Mouse (Mus musculus) stomach, embryonic 15.5 days (tissue): ENCODE data around the gene Fbn1. TPM values are rescaled to one million over a fixed set of nuclear protein-coding genes. Genes with fewer than 3 reads are reported as not detected.

ENCODE experiments used
- ATAC-seq: fragments of 200-750 bp; cut with Nextera tagmentation; 2 replicates; pipeline ENCODE4 v1.8.0; 2017; ENCODE audit warnings: low read depth, moderate number of reproducible peaks, moderate TSS enrichment; ENCODE audit not compliant: insufficient read depth, low FRiP score
- H3K27ac ChIP-seq: fragments of 300-500 bp; sonication (generic); 2 replicates; pipeline ENCODE4 v1.5.1; 2015; ENCODE audit warnings: mild to moderate bottlenecking, inconsistent platforms
- H3K27me3 ChIP-seq: fragments of 300-500 bp; sonication (generic); replicated peaks from 2 replicates; pipeline ENCODE4 v1.6.1; 2015; ENCODE audit warnings: inconsistent platforms
- H3K36me3 ChIP-seq: fragments of 300-500 bp; sonication (generic); 2 replicates; pipeline ENCODE4 v1.6.1; 2015; ENCODE audit warnings: inconsistent platforms
- H3K4me1 ChIP-seq: fragments of 300-500 bp; sonication (generic); 2 replicates; pipeline ENCODE4 v1.6.1; 2015; ENCODE audit warnings: inconsistent platforms
- H3K4me2 ChIP-seq: fragments of 300-500 bp; sonication (generic); 2 replicates; pipeline ENCODE4 v1.6.1; 2015; ENCODE audit warnings: mild to moderate bottlenecking, inconsistent platforms
- H3K4me3 ChIP-seq: fragments of 300-500 bp; sonication (generic); replicated peaks from 2 replicates; pipeline ENCODE4 v1.5.1; 2015; ENCODE audit warnings: inconsistent platforms
- H3K9ac ChIP-seq: fragments of 300-500 bp; sonication (generic); 2 replicates; pipeline ENCODE4 v1.6.1; 2015; ENCODE audit warnings: inconsistent platforms
- H3K9me3 ChIP-seq: fragments of 300-500 bp; sonication (generic); 2 replicates; pipeline ENCODE4 v1.6.1; 2016; ENCODE audit warnings: inconsistent platforms
- WGBS: fragments of 180-500 bp; shearing (Covaris S2); methylation state at CpG from one replicate; pipeline ENCODE4 v1.1.7; 2015; 5-methylcytosine and 5-hydroxymethylcytosine counted together
- polyA plus RNA-seq: library from polyadenylated mRNA; unstranded; fragments of >200 nt; fragmentation: Nextera tagmentation; extraction: Ambion mirVana; gene quantifications from 2 replicates; pipeline ENCODE4 v1.2.1, GENCODE M21; 2015

The Fbn1 gene
- polyA plus RNA-seq, 1 experiment from 2014 or later = 25.9 TPM

GRCm38 (mm10) chr2:125477367-125477766 lies 30.4 kb downstream of the Fbn1 start:
- no peaks in the 10 kb centered on the region for H3K9me3 ChIP-seq
- no peaks in the 10 kb centered on the region; the same call in 1 of the 2 replicates for H3K4me1 ChIP-seq
- no peak overlapping the region for H3K9ac ChIP-seq
- H3K4me2 ChIP-seq = no peak overlapping the region
- H3K27ac ChIP-seq = no peak overlapping the region
- ATAC-seq = no peak
- H3K36me3 ChIP-seq = no peaks in the 10 kb centered on the region
- WGBS = 70% methylated on average over 3 of the region's 3 CpGs
- H3K4me3 ChIP-seq = no peak overlapping the region
- no peaks in the 10 kb centered on the region for H3K27me3 ChIP-seq

- 68% methylated on average over 3 of the region's 3 CpGs for WGBS
- Histone ChIP-seq H3K4me1 (no peaks in the 10 kb centered on the region; the same call in 1 of the 2 replicates), H3K9me3 (no peaks in the 10 kb centered on the region), H3K9ac (no peak overlapping the region), H3K27ac (no peak overlapping the region), H3K4me3 (no peak overlapping the region), H3K27me3 (no peaks in the 10 kb centered on the region), H3K36me3 (no peaks in the 10 kb centered on the region), H3K4me2 (no peak overlapping the region)
- ATAC-seq = no peak
These were observed 31.6 kb downstream of the Fbn1 start for GRCm38 (mm10) chr2:125476231-125476630.

- H3K27ac ChIP-seq = no peak overlapping the region
- H3K36me3 ChIP-seq = no peaks in the 10 kb centered on the region
- H3K4me1 ChIP-seq = no peaks in the 10 kb centered on the region
- H3K4me3 ChIP-seq = no peak overlapping the region
- no peak for ATAC-seq
- H3K4me2 ChIP-seq = no peak overlapping the region
- no peaks in the 10 kb centered on the region for H3K27me3 ChIP-seq
- H3K9me3 ChIP-seq = no peaks in the 10 kb centered on the region
- 74% methylated on average over 5 of the region's 5 CpGs for WGBS
- H3K9ac ChIP-seq = no peak overlapping the region
These were observed 33.1 kb downstream of the Fbn1 start for GRCm38 (mm10) chr2:125474690-125475089.

- Histone ChIP-seq H3K27me3 (no peaks in the 10 kb centered on the region), H3K9ac (no peak overlapping the region), H3K4me2 (no peak overlapping the region), H3K4me3 (no peak overlapping the region), H3K27ac (no peak overlapping the region), H3K9me3 (no peaks in the 10 kb centered on the region), H3K4me1 (no peaks in the 10 kb centered on the region), H3K36me3 (peaks cover 3% of the 10 kb centered on the region; the same call in 1 of the 2 replicates)
- 42% methylated on average over 2 of the region's 2 CpGs for WGBS
- no peak for ATAC-seq
These were observed 34.6 kb downstream of the Fbn1 start for GRCm38 (mm10) chr2:125473228-125473627.

- peaks cover 4% of the 10 kb centered on the region; the same call in 1 of the 2 replicates for H3K36me3 ChIP-seq
- no peak for ATAC-seq
- H3K4me2 ChIP-seq = no peak overlapping the region
- H3K27ac ChIP-seq = no peak overlapping the region
- H3K27me3 ChIP-seq = no peaks in the 10 kb centered on the region
- no peak overlapping the region for H3K4me3 ChIP-seq
- H3K4me1 ChIP-seq = no peaks in the 10 kb centered on the region
- WGBS = 74% methylated on average over 4 of the region's 4 CpGs
- no peaks in the 10 kb centered on the region for H3K9me3 ChIP-seq
- no peak overlapping the region for H3K9ac ChIP-seq
These were observed 36.1 kb downstream of the Fbn1 start for GRCm38 (mm10) chr2:125471721-125472120.

- Histone ChIP-seq H3K9me3 (no peaks in the 10 kb centered on the region), H3K4me1 (no peaks in the 10 kb centered on the region), H3K27ac (0 out of 2 replicates have a peak overlapping the region, but pooled peaks have one; percentile 3), H3K9ac (no peak overlapping the region), H3K36me3 (peaks cover 4% of the 10 kb centered on the region), H3K4me3 (no peak overlapping the region), H3K27me3 (no peaks in the 10 kb centered on the region), H3K4me2 (no peak overlapping the region)
- WGBS = 44% methylated on average over 8 of the region's 8 CpGs
- no peak for ATAC-seq
These were observed 37.1 kb downstream of the Fbn1 start for GRCm38 (mm10) chr2:125470553-125471295.

- H3K4me2 ChIP-seq = no peak overlapping the region
- WGBS = 82% methylated on average over 6 of the region's 6 CpGs
These were observed 43.8 kb downstream of the Fbn1 start for GRCm38 (mm10) chr2:125464036-125464435.

GRCm38 (mm10) chr2:125459087-125459486 lies 48.7 kb downstream of the Fbn1 start:
- Histone ChIP-seq H3K4me2 (no peak overlapping the region), H3K27ac (peak overlapping the region; percentile 68; the same call in 1 of the 2 replicates), H3K9ac (no peak overlapping the region), H3K4me3 (no peak overlapping the region), H3K9me3 (no peaks in the 10 kb centered on the region), H3K36me3 (no peaks in the 10 kb centered on the region), H3K4me1 (no peaks in the 10 kb centered on the region), H3K27me3 (no peaks in the 10 kb centered on the region)
- whole genome bisulfite sequencing = 42% methylated on average over 3 of the region's 3 CpGs
- ATAC-seq = peak; percentile 47; the same call in 1 of the 2 replicates

More at GRCm38 (mm10) chr2:125464036-125464435, 43.8 kb downstream of the Fbn1 start:
- Histone ChIP-seq H3K4me3 (no peak overlapping the region), H3K27me3 (no peaks in the 10 kb centered on the region), H3K36me3 (peaks cover 7% of the 10 kb centered on the region), H3K4me1 (no peaks in the 10 kb centered on the region), H3K9ac (no peak overlapping the region), H3K27ac (no peak overlapping the region), H3K9me3 (no peaks in the 10 kb centered on the region)
- no peak for ATAC-seq

GRCm38 (mm10) chr2:125456059-125456789 lies 51.6 kb downstream of the Fbn1 start:
- H3K27me3 ChIP-seq = no peaks in the 10 kb centered on the region
- H3K9me3 ChIP-seq = no peaks in the 10 kb centered on the region
- no peak overlapping the region for H3K27ac ChIP-seq
- no peaks in the 10 kb centered on the region for H3K4me1 ChIP-seq
- 71% methylated on average over 15 of the region's 15 CpGs for WGBS
- no peak overlapping the region for H3K4me3 ChIP-seq
- no peak; the same call in 1 of the 2 replicates for ATAC-seq
- H3K36me3 ChIP-seq = no peaks in the 10 kb centered on the region
- no peak overlapping the region for H3K9ac ChIP-seq
- H3K4me2 ChIP-seq = no peak overlapping the region

- Histone ChIP-seq H3K9me3 (no peaks in the 10 kb centered on the region), H3K27me3 (no peaks in the 10 kb centered on the region), H3K4me1 (no peaks in the 10 kb centered on the region), H3K4me3 (no peak overlapping the region), H3K27ac (no peak overlapping the region), H3K4me2 (no peak overlapping the region), H3K36me3 (no peaks in the 10 kb centered on the region), H3K9ac (no peak overlapping the region)
- WGBS = 76% methylated on average over 5 of the region's 5 CpGs
- ATAC-seq = no peak
These were observed 53.0 kb downstream of the Fbn1 start for GRCm38 (mm10) chr2:125454781-125455180.

- ATAC-seq = no peak
- WGBS = 61% methylated on average over 6 of the region's 6 CpGs
- H3K27ac ChIP-seq = no peak overlapping the region
These were observed 55.3 kb downstream of the Fbn1 start for GRCm38 (mm10) chr2:125452369-125453097.

More at GRCm38 (mm10) chr2:125452369-125453097, 55.3 kb downstream of the Fbn1 start:
- Histone ChIP-seq H3K9ac (no peak overlapping the region), H3K4me3 (no peak overlapping the region), H3K9me3 (no peaks in the 10 kb centered on the region), H3K4me1 (no peaks in the 10 kb centered on the region), H3K4me2 (no peak overlapping the region), H3K27me3 (no peaks in the 10 kb centered on the region), H3K36me3 (no peaks in the 10 kb centered on the region)
